Mouse (Mus musculus) left cerebral cortex, postnatal 36 days (tissue): ENCODE data around the gene Fam221a. TPM values are rescaled to one million over a fixed set of nuclear protein-coding genes. Genes with fewer than 3 reads are reported as not detected.

ENCODE experiments used
- DNase-seq, 2 experiments: peaks; one replicate each; pipeline ENCODE4 v3.0.0; 2021 to 2022; ENCODE audit warnings: low spot score in 2 of 2, mixed read lengths in 1 of 2
- intact Hi-C: fragments of 180-260 bp; cut with DNase I; formaldehyde crosslinking; loops from one replicate; pipeline ENCODE4 v1.15.1; 2025
- total RNA-seq, 2 experiments: library from RNA; stranded (reverse); gene quantifications; 2 replicates each; pipeline ENCODE4 v1.2.3; 2021

The Fam221a gene
- under 1 TPM; 0.52 to 0.94 TPM for total RNA-seq

GRCm38 (mm10) chr6:49367159-49368054 is at the start of gene Fam221a:
Fam221a (plus strand) TSS chr6:49367739.
- peak; percentile 51 to 56 for DNase-seq
- intact Hi-C loops = no loop called here

- DNase-seq = peak; percentile 98 to 99
- intact Hi-C loops = loop anchor here (2.0 kb wide), 1 partner anchor 52 kb away; no protein-coding TSS in a partner anchor
These were observed 48.5 kb upstream of the Fam221a start, which contains the start of gene Ccdc126 for GRCm38 (mm10) chr6:49318966-49319594. Ccdc126 (plus strand) TSS chr6:49319274.

GRCm38 (mm10) chr6:49319595-49320315 is 47.8 kb upstream of the Fam221a start:
- intact Hi-C loops = loop anchor here (2.0 kb wide), 1 partner anchor 53 kb away; no protein-coding TSS in a partner anchor
- no peak for DNase-seq

- intact Hi-C loops = no loop called here
- DNase-seq = no peak
These were observed 46.2 kb upstream of the Fam221a start for GRCm38 (mm10) chr6:49321341-49321740.

- no peak for DNase-seq
- intact Hi-C loops = no loop called here
These were observed 45.5 kb upstream of the Fam221a start for GRCm38 (mm10) chr6:49322056-49322455.

- intact Hi-C loops = no loop called here
- DNase-seq = no peak
These were observed 44.6 kb upstream of the Fam221a start for GRCm38 (mm10) chr6:49322986-49323385.

- intact Hi-C loops = no loop called here
- DNase-seq = no peak
These were observed 43.0 kb upstream of the Fam221a start for GRCm38 (mm10) chr6:49324528-49324927.

GRCm38 (mm10) chr6:49325294-49325693 is 42.2 kb upstream of the Fam221a start:
- intact Hi-C loops = no loop called here
- DNase-seq = no peak

GRCm38 (mm10) chr6:49326846-49327245 is 40.7 kb upstream of the Fam221a start:
- intact Hi-C loops = no loop called here
- DNase-seq = no peak

- intact Hi-C loops = no loop called here
- DNase-seq = no peak
These were observed 36.0 kb upstream of the Fam221a start for GRCm38 (mm10) chr6:49331369-49332059.

- no peak for DNase-seq
- intact Hi-C loops = no loop called here
These were observed 35.5 kb upstream of the Fam221a start for GRCm38 (mm10) chr6:49332060-49332370.

- DNase-seq = no peak
- intact Hi-C loops = no loop called here
These were observed 29.0 kb upstream of the Fam221a start for GRCm38 (mm10) chr6:49338566-49338965.

- intact Hi-C loops = no loop called here
- DNase-seq = peak; percentile 15 to 30
These were observed 28.4 kb upstream of the Fam221a start for GRCm38 (mm10) chr6:49339145-49339544.

GRCm38 (mm10) chr6:49343737-49344469 is 23.6 kb upstream of the Fam221a start:
- no peak for DNase-seq
- intact Hi-C loops = no loop called here

- intact Hi-C loops = no loop called here
- DNase-seq = no peak
These were observed 17.7 kb upstream of the Fam221a start for GRCm38 (mm10) chr6:49349826-49350225.

GRCm38 (mm10) chr6:49354613-49355012 is 12.9 kb upstream of the Fam221a start:
- DNase-seq = no peak
- intact Hi-C loops = no loop called here

GRCm38 (mm10) chr6:49355171-49355570 is 12.4 kb upstream of the Fam221a start:
- no peak for DNase-seq

GRCm38 (mm10) chr6:49360420-49360819 is 7.1 kb upstream of the Fam221a start:
- intact Hi-C loops = no loop called here
- DNase-seq = no peak

More at GRCm38 (mm10) chr6:49355171-49355570, 12.4 kb upstream of the Fam221a start:
- intact Hi-C loops = no loop called here

- intact Hi-C loops = no loop called here
- DNase-seq = no peak
These were observed 673 bp downstream of the Fam221a start for GRCm38 (mm10) chr6:49368212-49368611.
